Mouse (Mus musculus) embryonic facial prominence, embryonic 11.5 days (tissue): ENCODE results near the gene Tesk2. TPM values are rescaled to one million over a fixed set of nuclear protein-coding genes. Genes with fewer than 3 reads are reported as not detected.

Source experiments
- ATAC-seq: fragments of 200-750 bp; cut with Nextera tagmentation; replicated peaks from 2 replicates; pipeline ENCODE4 v1.8.0; 2017; ENCODE audit warnings: low read depth; ENCODE audit not compliant: insufficient number of reproducible peaks, low FRiP score, low TSS enrichment
- DNase-seq: peaks from one replicate; pipeline ENCODE4 v3.0.0-alpha.2; 2015; ENCODE audit warnings: low spot score
- H3K27ac ChIP-seq: fragments of 300-500 bp; sonication (generic); replicated peaks from 2 replicates; pipeline ENCODE4 v1.5.1; 2014; ENCODE audit warnings: mild to moderate bottlenecking, low read depth, low read length, control low read depth
- H3K27me3 ChIP-seq: fragments of 300-500 bp; sonication (generic); 2 replicates; pipeline ENCODE4 v1.6.1; 2014; ENCODE audit warnings: mild to moderate bottlenecking, low read length, moderate library complexity, mixed read lengths; ENCODE audit not compliant: control insufficient read depth, insufficient read depth
- H3K36me3 ChIP-seq: fragments of 300-500 bp; sonication (generic); replicated peaks from 2 replicates; pipeline ENCODE4 v1.6.1; 2014; ENCODE audit warnings: low read depth, mild to moderate bottlenecking, low read length, moderate library complexity, mixed read lengths; ENCODE audit not compliant: control insufficient read depth, insufficient read depth
- H3K4me1 ChIP-seq: fragments of 300-500 bp; sonication (generic); 2 replicates; pipeline ENCODE4 v1.6.1; 2014; ENCODE audit warnings: low read length, mixed read lengths; ENCODE audit not compliant: control insufficient read depth, insufficient read depth
- H3K4me2 ChIP-seq: fragments of 300-500 bp; sonication (generic); 2 replicates; pipeline ENCODE4 v1.6.1; 2014; ENCODE audit warnings: low read depth, mild to moderate bottlenecking, control low read depth, low read length, moderate library complexity
- H3K4me3 ChIP-seq: fragments of 300-500 bp; sonication (generic); 2 replicates; pipeline ENCODE4 v1.5.1; 2014; ENCODE audit warnings: low read depth, low read length, control low read depth
- H3K9ac ChIP-seq: fragments of 300-500 bp; sonication (generic); replicated peaks from 2 replicates; pipeline ENCODE4 v1.6.1; 2014; ENCODE audit warnings: mild to moderate bottlenecking, control low read depth, low read length
- H3K9me3 ChIP-seq: fragments of 300-500 bp; sonication (generic); replicated peaks from 2 replicates; pipeline ENCODE4 v1.6.1; 2016; ENCODE audit warnings: mild to moderate bottlenecking, low read length, inconsistent platforms, mixed read lengths; ENCODE audit not compliant: control insufficient read depth
- WGBS: fragments of 180-500 bp; shearing (Covaris S2); extraction: QIAGEN DNeasy Blood & Tissue Kit; methylation state at CpG from one replicate; pipeline ENCODE4 v1.1.7; 2014; 5-methylcytosine and 5-hydroxymethylcytosine counted together
- polyA plus RNA-seq: library from polyadenylated mRNA; unstranded; fragments of >200 nt; fragmentation: Nextera tagmentation; extraction: Ambion mirVana; gene quantifications from 2 replicates; pipeline ENCODE4 v1.2.1, GENCODE M21; 2014

Tesk2 gene
- polyA plus RNA-seq, 1 experiment from 2014 or later, result 12.9 TPM

DNA sequence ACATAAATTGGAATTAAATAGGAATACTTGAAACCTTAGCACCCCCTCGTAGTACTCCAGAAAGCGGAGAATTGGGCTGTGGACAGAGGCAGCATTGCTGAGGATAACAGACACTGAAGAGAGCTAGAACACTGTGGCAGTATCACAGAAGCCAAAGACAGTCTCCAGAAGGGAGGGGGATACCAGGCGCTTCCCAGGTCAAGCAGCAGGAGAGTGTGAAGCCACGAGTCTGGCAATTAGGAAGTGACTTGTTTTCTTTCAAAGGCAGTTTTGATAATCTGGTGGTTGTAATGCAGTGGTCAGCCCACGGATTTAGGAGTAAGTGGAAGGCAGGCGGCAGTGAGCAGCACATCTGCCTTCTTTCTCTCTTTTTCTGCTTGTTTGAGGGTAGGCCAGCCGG lies 1.5 kb downstream of the Tesk2 start:
- WGBS, result 42% methylated on average over 7 of the region's 7 CpGs
- ATAC-seq, result no peak
- Histone ChIP-seq H3K4me3 (no peak overlapping the region), H3K4me1 (no peaks in the 10 kb centered on the region), H3K36me3 (no peaks in the 10 kb centered on the region), H3K27ac (no peak overlapping the region), H3K9ac (no peak overlapping the region), H3K9me3 (no peaks in the 10 kb centered on the region), H3K4me2 (no peak overlapping the region), H3K27me3 (no peaks in the 10 kb centered on the region)
- no peak for DNase-seq

DNA sequence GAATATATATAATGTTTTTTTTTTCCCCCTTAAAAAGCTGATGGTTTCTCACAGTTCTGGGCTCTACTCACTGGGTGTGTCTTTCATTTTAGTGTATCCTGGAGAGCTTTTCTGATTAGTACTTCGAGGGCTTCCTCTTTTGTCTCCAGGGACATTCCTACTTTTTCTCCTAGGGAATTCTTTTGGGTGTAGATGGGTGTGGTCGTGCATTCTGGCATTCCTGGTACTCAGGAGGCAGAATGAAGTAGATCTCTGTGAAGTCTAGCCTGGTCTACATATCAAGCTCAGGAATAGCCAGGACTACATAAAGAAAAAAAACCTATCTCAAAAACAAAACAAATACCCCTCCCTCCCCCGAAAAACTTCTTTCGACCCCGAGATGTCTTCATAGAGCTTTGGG lies 4.7 kb downstream of the Tesk2 start:
- Histone ChIP-seq H3K27me3 (no peaks in the 10 kb centered on the region), H3K9me3 (no peaks in the 10 kb centered on the region), H3K4me2 (no peak overlapping the region), H3K27ac (no peak overlapping the region), H3K36me3 (no peaks in the 10 kb centered on the region), H3K9ac (no peak overlapping the region), H3K4me1 (no peaks in the 10 kb centered on the region), H3K4me3 (no peak overlapping the region)
- ATAC-seq (no peak), DNase-seq (no peak)
- WGBS, result 87% methylated on average over 5 of the region's 5 CpGs

DNA sequence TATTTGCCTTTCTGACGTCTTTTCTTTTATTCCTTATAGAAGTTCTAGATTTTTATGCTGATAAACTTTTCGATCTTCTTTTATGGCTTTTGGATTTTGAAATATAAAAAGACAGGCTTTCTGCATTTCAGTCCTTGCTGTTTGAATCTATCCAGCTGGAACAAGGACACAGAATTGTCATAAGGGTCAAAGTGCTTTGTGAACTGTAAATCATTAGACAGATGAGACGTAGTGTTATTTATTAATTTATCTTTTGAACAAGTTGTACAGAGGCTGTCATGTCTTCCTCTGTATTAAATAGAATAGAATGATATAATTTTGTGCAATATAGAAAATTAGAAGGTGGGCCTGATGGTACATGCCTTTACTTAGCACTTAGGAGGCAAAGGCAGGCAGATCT lies 6.7 kb downstream of the Tesk2 start:
- Histone ChIP-seq H3K9ac (no peak overlapping the region), H3K4me2 (no peak overlapping the region), H3K27me3 (no peaks in the 10 kb centered on the region), H3K9me3 (no peaks in the 10 kb centered on the region), H3K36me3 (no peaks in the 10 kb centered on the region), H3K27ac (no peak overlapping the region), H3K4me3 (no peak overlapping the region), H3K4me1 (no peaks in the 10 kb centered on the region)
- ATAC-seq (no peak), DNase-seq (no peak)
- 84% methylated on average over 3 of the region's 3 CpGs for WGBS

DNA sequence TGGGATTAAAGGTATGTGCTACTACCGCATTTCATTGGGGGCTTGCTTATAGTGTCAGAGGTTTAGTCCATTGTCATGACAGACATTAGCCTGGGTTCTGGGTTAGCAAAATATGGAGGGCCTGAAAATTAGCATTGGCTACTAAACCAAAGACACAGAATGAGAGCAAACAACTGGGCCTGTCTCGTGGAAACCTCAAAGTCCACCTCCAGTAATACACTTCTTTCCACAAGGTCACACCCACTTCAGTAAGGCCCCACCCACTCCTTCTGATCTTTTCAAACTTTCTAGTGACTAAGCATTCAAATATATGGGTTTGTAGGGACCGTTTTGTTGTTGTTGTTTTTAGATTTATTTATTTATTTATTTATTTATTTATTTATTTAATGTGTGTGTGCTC lies 8.8 kb downstream of the Tesk2 start:
- Histone ChIP-seq H3K4me2 (no peak overlapping the region), H3K9me3 (no peaks in the 10 kb centered on the region), H3K4me1 (no peaks in the 10 kb centered on the region), H3K27me3 (no peaks in the 10 kb centered on the region), H3K9ac (no peak overlapping the region), H3K4me3 (no peak overlapping the region), H3K27ac (no peak overlapping the region), H3K36me3 (no peaks in the 10 kb centered on the region)
- ATAC-seq (no peak), DNase-seq (no peak)
- 92% methylated on average over 3 of the region's 3 CpGs for WGBS

DNA sequence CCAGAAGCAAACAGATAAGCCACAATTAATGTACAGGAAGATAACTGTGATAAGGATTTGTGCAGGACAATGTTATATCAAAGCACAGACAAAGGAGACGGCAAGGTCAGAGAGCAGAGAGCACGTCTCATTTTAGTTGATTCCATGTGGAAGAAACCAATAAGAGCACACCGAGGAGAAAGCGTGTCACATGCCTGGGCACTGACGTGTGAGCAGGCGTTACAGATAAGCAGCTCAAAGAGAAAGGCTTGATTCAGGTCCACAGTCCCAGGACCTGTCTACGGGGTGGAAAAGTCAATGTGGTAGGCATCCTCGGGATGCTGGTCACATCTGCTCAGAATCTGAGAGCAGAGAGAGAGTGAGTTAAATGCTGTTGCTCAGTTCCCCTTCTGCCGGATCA lies 10.3 kb downstream of the Tesk2 start:
- Histone ChIP-seq H3K4me3 (no peak overlapping the region), H3K27me3 (no peaks in the 10 kb centered on the region), H3K36me3 (no peaks in the 10 kb centered on the region), H3K4me2 (no peak overlapping the region), H3K9ac (no peak overlapping the region), H3K27ac (no peak overlapping the region), H3K9me3 (no peaks in the 10 kb centered on the region), H3K4me1 (no peaks in the 10 kb centered on the region)
- WGBS, result 85% methylated on average over 9 of the region's 9 CpGs
- DNase-seq (no peak), ATAC-seq (no peak)

DNA sequence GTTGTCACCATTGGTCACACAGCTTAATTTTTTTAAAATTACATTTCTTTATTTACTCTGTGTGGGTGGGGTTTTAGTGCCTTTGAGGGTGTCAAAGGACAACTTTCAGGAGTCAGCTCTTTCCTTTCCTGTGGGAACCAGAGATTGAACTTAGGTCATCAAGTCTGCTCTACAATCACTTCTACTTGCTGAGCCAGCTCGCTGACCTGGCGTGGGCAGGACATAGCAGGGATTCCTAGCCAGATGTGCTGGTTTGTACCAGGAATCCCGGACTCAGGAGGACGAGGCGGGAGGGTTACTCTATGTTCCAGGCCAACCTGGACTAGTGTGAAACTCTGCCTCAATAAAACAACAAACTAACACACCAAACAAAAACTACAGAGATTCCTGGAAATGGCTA lies 11.6 kb downstream of the Tesk2 start:
- Histone ChIP-seq H3K4me1 (no peaks in the 10 kb centered on the region), H3K9ac (no peak overlapping the region), H3K27ac (no peak overlapping the region), H3K27me3 (no peaks in the 10 kb centered on the region), H3K9me3 (no peaks in the 10 kb centered on the region), H3K4me3 (no peak overlapping the region), H3K36me3 (no peaks in the 10 kb centered on the region), H3K4me2 (no peak overlapping the region)
- 79% methylated on average over 5 of the region's 5 CpGs for WGBS
- ATAC-seq (no peak), DNase-seq (no peak)

DNA sequence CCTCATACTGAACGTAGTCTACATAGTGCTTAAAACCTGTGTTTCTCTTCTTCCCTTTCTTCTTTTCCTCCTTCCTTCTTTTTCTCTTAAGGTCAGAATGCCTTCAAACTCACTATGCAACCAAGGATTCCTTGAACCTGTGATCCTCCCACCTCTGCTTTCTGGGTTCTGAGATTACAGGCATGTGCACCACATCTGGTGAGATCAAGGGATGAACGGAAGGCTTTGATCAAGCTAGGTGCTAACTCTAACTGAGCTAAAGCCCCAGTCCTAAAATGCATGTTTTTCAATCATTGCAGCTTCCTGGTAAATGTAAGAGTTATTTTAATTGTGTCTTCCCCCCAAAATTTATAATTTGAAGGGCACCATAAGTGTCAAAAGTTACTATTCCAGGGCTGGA lies 14.2 kb downstream of the Tesk2 start:
- ATAC-seq, result no peak
- Histone ChIP-seq H3K9me3 (no peaks in the 10 kb centered on the region), H3K9ac (no peak overlapping the region), H3K4me2 (no peak overlapping the region), H3K4me3 (no peak overlapping the region), H3K36me3 (no peaks in the 10 kb centered on the region), H3K27me3 (no peaks in the 10 kb centered on the region), H3K4me1 (no peaks in the 10 kb centered on the region), H3K27ac (no peak overlapping the region)
- 82% methylated on average over 2 of the region's 2 CpGs for WGBS
- DNase-seq, result no peak

DNA sequence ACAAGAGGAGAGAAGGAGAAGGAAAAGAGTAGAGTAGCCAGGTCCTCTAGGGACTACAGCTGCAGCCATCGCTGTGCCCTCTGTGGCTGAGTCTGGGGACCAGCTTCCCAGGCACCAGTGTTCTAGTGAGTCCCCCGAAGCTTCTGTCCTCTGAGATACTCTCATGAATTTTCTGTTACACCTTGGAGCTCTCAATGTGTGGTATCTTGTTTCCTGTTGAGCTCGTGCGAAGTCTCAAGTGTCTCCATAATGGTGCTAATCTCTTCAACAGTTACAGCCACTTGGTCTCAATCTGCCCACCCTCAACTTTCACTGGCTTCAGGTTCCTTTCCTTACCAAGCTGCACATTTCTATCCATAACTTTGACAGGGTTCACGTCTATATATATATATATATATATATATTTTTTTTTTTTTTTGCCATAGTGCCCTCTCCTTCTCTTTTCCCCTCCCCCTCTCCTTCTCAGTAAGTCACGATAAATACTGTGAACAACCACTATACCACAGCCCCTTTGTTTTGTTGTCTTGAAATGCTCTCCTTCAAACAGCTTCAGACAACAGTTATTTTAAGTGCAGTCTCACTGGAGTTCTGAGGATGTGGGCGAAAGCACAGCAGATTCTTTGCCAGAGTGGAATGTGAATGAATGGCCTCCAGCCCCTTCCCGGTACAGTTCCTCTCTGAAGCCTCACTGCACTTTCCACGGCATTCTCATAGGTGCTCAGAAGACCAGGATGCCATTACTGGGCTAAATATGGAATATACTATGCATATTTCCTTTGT lies 18.4 kb downstream of the Tesk2 start:
- ATAC-seq, result no peak
- Histone ChIP-seq H3K4me2 (no peak overlapping the region), H3K9me3 (no peaks in the 10 kb centered on the region), H3K9ac (no peak overlapping the region), H3K27me3 (no peaks in the 10 kb centered on the region), H3K36me3 (no peaks in the 10 kb centered on the region), H3K4me1 (no peaks in the 10 kb centered on the region), H3K27ac (no peak overlapping the region), H3K4me3 (no peak overlapping the region)
- no peak for DNase-seq
- WGBS, result 78% methylated on average over 9 of the region's 9 CpGs
